Mouse (Mus musculus): ENCODE measurements around the gene Vamp4.

Gene Vamp4

GRCm38 (mm10) chr1:162570260-162570748, at the start of gene Vamp4:
Vamp4 (plus strand) TSS chr1:162570515.
- in situ Hi-C loops (cut with MboI, MseI), result loop anchor here (10.0 kb wide), 1 partner anchor 154 kb away; no protein-coding TSS in a partner anchor

- in situ Hi-C loops (cut with MboI, MseI), result loop anchor here (5.0 kb wide), 1 partner anchor 133 kb away; no protein-coding TSS in a partner anchor
Observed at GRCm38 (mm10) chr1:162529651-162530050, 40.7 kb upstream of the Vamp4 start.

- in situ Hi-C loops (cut with MboI, MseI), result loop anchor here (5.0 kb wide), 1 partner anchor 132 kb away; no protein-coding TSS in a partner anchor
Observed at GRCm38 (mm10) chr1:162530666-162531065, 39.6 kb upstream of the Vamp4 start.

GRCm38 (mm10) chr1:162531584-162531983, 38.7 kb upstream of the Vamp4 start:
- in situ Hi-C loops (cut with MboI, MseI), result loop anchor here (5.0 kb wide), 1 partner anchor 131 kb away; no protein-coding TSS in a partner anchor

- in situ Hi-C loops (cut with MboI, MseI), result loop anchor here (5.0 kb wide), 1 partner anchor 130 kb away; no protein-coding TSS in a partner anchor
Observed at GRCm38 (mm10) chr1:162532330-162532729, 38.0 kb upstream of the Vamp4 start.

GRCm38 (mm10) chr1:162533766-162534560, 36.4 kb upstream of the Vamp4 start:
- in situ Hi-C loops (cut with MboI, MseI), result loop anchor here (5.0 kb wide), 1 partner anchor 128 kb away; no protein-coding TSS in a partner anchor

- in situ Hi-C loops (cut with MboI, MseI), result no loop called here
Observed at GRCm38 (mm10) chr1:162543231-162543630, 27.1 kb upstream of the Vamp4 start.

GRCm38 (mm10) chr1:162547607-162548006, 22.7 kb upstream of the Vamp4 start:
- in situ Hi-C loops (cut with MboI, MseI), result no loop called here

GRCm38 (mm10) chr1:162548016-162548916, 22.0 kb upstream of the Vamp4 start, which contains the start of gene Mettl13:
Mettl13 (minus strand) TSS chr1:162548551.
- in situ Hi-C loops (cut with MboI, MseI), result no loop called here

- in situ Hi-C loops (cut with MboI, MseI), result no loop called here
Observed at GRCm38 (mm10) chr1:162548917-162549613, 21.2 kb upstream of the Vamp4 start.

GRCm38 (mm10) chr1:162549615-162550283, 20.6 kb upstream of the Vamp4 start:
- in situ Hi-C loops (cut with MboI, MseI), result no loop called here

- in situ Hi-C loops (cut with MboI, MseI), result no loop called here
Observed at GRCm38 (mm10) chr1:162552956-162553355, 17.4 kb upstream of the Vamp4 start.

- in situ Hi-C loops (cut with MboI, MseI), result no loop called here
Observed at GRCm38 (mm10) chr1:162554193-162554592, 16.1 kb upstream of the Vamp4 start.

- in situ Hi-C loops (cut with MboI, MseI), result loop anchor here (10.0 kb wide), 1 partner anchor 1518 kb away; no protein-coding TSS in a partner anchor
Observed at GRCm38 (mm10) chr1:162563236-162563635, 7.1 kb upstream of the Vamp4 start.

- in situ Hi-C loops (cut with MboI, MseI), result loop anchor here (10.0 kb wide), 1 partner anchor 1520 kb away; no protein-coding TSS in a partner anchor
Observed at GRCm38 (mm10) chr1:162564992-162565391, 5.3 kb upstream of the Vamp4 start.

- in situ Hi-C loops (cut with MboI, MseI), result loop anchor here (10.0 kb wide), 1 partner anchor 1523 kb away; no protein-coding TSS in a partner anchor
Observed at GRCm38 (mm10) chr1:162567351-162567750, 3.0 kb upstream of the Vamp4 start.

GRCm38 (mm10) chr1:162570931-162571601, 751 bp downstream of the Vamp4 start:
- in situ Hi-C loops (cut with MboI, MseI), result loop anchor here (10.0 kb wide), 1 partner anchor 154 kb away; no protein-coding TSS in a partner anchor

- in situ Hi-C loops (cut with MboI, MseI), result loop anchor here (10.0 kb wide), 1 partner anchor 150 kb away; no protein-coding TSS in a partner anchor
Observed at GRCm38 (mm10) chr1:162575098-162575497, 4.8 kb downstream of the Vamp4 start.

- in situ Hi-C loops (cut with MboI, MseI), result loop anchor here (10.0 kb wide), 1 partner anchor 1352 kb away; no protein-coding TSS in a partner anchor
Observed at GRCm38 (mm10) chr1:162582884-162583283, 12.6 kb downstream of the Vamp4 start.

Data from T-helper 1 cell (primary cell).